Mouse (Mus musculus) adrenal gland, adult 8-10 months (tissue): ENCODE measurements around the gene Cenpt. TPM values are rescaled to one million over a fixed set of nuclear protein-coding genes. Genes with fewer than 3 reads are reported as not detected.

ENCODE experiments used
- DNase-seq: peaks from one replicate; pipeline ENCODE4 v3.0.0; 2022
- total RNA-seq, 4 experiments: library from RNA; stranded (reverse); gene quantifications; 2 replicates each; pipeline ENCODE4 v1.2.4; 2022

Gene Cenpt
- total RNA-seq, 4 experiments from 2014 or later: 6.2 to 9.7 (median 7.3) TPM

DNA sequence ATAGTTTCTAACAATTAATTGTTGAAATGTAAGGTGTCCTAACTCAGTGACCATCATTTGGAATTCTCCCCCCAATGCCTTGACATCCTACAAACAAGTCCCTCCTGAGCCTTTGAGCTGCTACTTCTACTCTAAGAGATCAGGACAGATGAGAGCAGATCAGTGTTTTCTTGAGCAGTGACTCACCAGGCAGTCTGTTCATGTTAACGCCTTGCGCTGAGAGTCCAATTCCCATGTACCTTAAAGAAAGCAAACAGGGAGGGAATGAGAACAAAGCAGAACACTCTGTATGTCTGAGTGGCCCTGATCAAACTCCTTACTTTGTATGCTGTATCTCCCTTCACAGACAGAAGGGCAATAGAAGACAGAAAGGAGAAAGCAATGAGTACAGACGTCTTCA is 47.7 kb downstream of the Cenpt start:
- no peak for DNase-seq

DNA sequence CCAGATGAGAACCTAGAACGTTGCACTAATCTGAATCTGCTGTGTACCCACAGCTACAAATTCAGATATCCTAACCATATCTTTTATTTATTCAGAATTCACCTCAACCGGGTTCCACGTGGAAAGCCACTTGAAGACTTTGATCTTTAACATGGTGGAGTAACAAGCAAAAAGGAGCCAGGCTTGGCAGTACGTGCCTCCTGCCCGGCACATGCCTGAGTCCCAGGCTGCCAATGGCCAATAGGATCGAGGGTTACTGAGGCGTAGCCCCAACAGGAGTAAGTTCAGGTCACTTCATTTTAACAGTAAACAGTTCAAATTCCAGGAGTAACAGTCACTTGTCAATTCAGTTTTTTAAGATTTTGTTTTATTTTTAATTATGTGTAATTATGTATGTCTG is 48.3 kb downstream of the Cenpt start:
- DNase-seq: no peak

DNA sequence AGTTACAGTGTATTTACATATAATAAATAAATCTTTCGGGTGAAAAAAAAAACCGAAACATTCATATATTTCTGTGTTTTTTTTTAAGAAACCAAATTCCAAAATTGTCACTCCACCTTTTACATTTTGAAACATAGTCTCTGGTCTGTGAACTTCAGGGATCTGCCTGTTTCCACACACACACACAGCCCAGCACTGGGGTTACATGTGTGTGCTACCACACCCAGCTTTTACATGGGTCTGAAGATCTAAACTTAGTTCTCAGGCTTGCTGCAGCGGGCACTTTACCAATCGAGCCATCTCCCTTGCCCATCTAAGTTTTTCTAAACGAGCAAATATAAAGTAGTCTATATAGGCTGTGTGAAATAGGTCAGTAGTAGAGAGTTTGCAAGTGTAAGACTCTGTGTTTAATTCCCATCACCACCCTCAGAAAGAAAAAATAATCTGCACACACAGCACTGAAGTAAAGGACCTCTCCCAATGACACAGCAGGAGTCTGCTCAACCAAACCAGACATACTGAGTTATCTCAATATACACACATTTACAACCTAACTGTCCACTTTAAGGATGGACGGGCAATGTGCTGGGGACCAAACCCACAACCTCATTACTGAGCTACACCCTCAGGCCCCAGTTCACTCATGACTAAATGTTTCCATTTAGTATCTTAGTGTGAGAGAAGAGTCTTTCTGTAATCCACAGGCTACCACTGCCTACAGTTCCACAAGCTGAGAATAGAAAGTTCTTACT is 51.7 kb downstream of the Cenpt start:
- DNase-seq: no peak

DNA sequence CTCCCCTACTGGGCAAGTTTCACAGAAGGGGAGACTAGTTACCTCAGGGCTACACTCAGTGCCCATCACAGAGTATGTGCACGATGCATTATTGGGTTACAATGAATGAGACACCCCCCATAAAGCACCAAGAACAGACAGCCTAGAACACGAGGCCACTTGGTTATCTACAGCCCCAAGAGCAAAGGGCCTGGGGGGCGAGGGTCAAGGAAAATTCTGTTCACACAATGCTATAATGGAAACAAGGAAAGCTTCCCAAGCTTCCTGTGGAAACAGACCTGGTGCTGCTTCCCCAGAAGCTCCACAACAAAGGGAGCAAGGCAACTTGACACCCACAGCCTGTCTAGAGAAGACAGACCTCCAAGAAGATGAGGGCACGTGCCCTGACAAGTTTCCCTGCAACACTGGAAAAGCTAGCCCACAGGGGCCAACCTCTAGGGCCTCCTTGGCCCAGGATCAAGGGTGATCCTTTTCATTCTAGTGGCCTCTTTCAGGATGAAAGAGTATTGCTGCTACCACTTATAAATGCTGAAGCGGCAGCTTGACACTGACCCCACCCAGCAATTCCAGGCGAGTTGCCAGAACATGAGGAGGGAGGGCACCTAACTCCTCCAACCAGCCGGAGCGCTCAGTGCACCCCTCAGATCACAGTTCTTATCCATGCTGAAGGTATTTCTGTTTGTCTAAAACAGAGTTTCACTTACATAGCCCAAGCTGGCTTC is 53.8 kb downstream of the Cenpt start:
- DNase-seq: peak; percentile 70

DNA sequence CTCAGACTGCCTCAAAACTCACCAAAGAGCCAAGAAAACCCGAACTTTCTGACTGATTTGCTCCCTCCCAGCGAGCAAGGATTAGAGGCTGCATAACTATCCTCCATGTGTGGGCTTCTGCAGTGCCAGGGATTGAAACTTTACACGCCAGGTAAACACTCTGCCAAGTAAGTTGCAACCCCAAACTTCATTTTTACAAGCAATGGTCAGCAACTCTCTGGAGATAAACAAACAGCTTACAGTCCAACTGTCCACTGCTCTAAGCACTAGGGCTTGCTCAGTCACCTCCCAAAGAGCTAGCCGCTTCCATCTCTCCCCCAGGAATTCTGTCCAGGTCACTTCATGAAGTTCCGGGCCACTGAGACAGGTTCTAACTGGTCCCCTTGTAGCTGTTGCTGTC is 54.7 kb downstream of the Cenpt start:
- DNase-seq: no peak

DNA sequence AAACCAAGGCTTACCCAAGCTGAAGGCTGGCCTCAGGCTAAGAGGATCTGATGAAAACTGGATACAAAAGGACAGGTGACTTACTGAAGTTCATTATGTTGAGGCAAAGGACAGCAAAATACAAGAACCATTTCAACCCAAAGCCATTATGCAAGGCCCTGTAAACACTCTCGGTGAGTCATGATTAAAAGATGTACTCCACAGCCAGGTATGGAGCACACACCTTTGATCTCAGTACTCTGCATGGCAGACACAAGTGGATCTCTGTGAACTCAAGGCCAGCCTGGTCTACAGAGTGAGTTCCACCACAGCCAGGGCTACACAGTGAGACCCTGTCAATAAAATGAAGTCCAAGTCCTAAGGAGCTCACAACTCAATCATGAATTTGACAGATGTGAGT is 57.3 kb downstream of the Cenpt start:
- DNase-seq: no peak

Other genes starting within 250 kb of the Cenpt start
- gene Ripor1, start 248.0 kb downstream of the Cenpt start, total RNA-seq: 10 to 100 TPM; 28.1 to 47.9 (median 37.8) TPM
- gene Ctcf, start 216.7 kb downstream of the Cenpt start, total RNA-seq: 10 to 100 TPM; 61.2 to 79.1 (median 67.7) TPM
- gene Agrp, start 215.9 kb downstream of the Cenpt start, total RNA-seq: 10 to 100 TPM in 1 of 4 experiments, 1 to 10 TPM in 2, under 1 TPM in 1; 0.97 to 11.6 (median 4.2) TPM
- gene Carmil2, start 167.0 kb downstream of the Cenpt start, total RNA-seq: 1 to 10 TPM; 2.1 to 3.9 (median 3.1) TPM
- 10 to 100 TPM; 22.3 to 37.1 (median 29.5) TPM for gene Acd, start 152.2 kb downstream of the Cenpt start, total RNA-seq
- 10 to 100 TPM; 10.7 to 14.2 (median 12.8) TPM for gene Pard6a, start 152.1 kb downstream of the Cenpt start, total RNA-seq
- gene 4933405L10Rik, start 145.6 kb downstream of the Cenpt start, total RNA-seq: not detected
- gene Enkd1, start 145.1 kb downstream of the Cenpt start, total RNA-seq: 1 to 10 TPM; 4.6 to 8.1 (median 5.8) TPM
- gene Gfod2, start 94.6 kb downstream of the Cenpt start, total RNA-seq: 10 to 100 TPM in 2 of 4 experiments, 1 to 10 TPM in 2; 8.9 to 10.9 (median 10.0) TPM
- gene Ranbp10, start 25.9 kb downstream of the Cenpt start, total RNA-seq: 10 to 100 TPM; 25.7 to 30.1 (median 27.3) TPM
- gene Tsnaxip1, start 25.5 kb downstream of the Cenpt start, total RNA-seq: not detected
- gene Thap11, start 1.9 kb upstream of the Cenpt start, total RNA-seq: 10 to 100 TPM; 38.2 to 45.1 (median 43.6) TPM
- 10 to 100 TPM; 28.5 to 37.2 (median 29.0) TPM for gene Nutf2, start 7.3 kb upstream of the Cenpt start, total RNA-seq
- 10 to 100 TPM; 34.1 to 61.1 (median 46.6) TPM for gene Edc4, start 27.6 kb upstream of the Cenpt start, total RNA-seq
- 1 to 10 TPM in 3 of 4 experiments, under 1 TPM in 1; 0.75 to 2.3 (median 1.7) TPM for gene Nrn1l, start 40.3 kb upstream of the Cenpt start, total RNA-seq
- 10 to 100 TPM; 34.1 to 36.1 (median 34.9) TPM for gene Pskh1, start 47.2 kb upstream of the Cenpt start, total RNA-seq
- gene Ctrl, start 80.6 kb upstream of the Cenpt start, total RNA-seq: 1 to 10 TPM in 1 of 4 experiments, under 1 TPM in 2, not detected in 1; 0.78 to 1.8 (median 0.86) TPM
- 100 to 1,000 TPM in 1 of 4 experiments, 10 to 100 TPM in 3; 66.8 to 110 (median 68.4) TPM for gene Psmb10, start 85.2 kb upstream of the Cenpt start, total RNA-seq
- 1 to 10 TPM; 1.1 to 3.1 (median 2.2) TPM for gene Lcat, start 90.1 kb upstream of the Cenpt start, total RNA-seq
- 10 to 100 TPM; 46.2 to 86.2 (median 68.3) TPM for gene Slc12a4, start 112.8 kb upstream of the Cenpt start, total RNA-seq
- not detected for gene Dpep3, start 126.2 kb upstream of the Cenpt start, total RNA-seq
- 10 to 100 TPM; 16.1 to 26.6 (median 22.3) TPM for gene Dus2, start 138.1 kb upstream of the Cenpt start, total RNA-seq
- not detected for gene Dpep2nb, start 152.7 kb upstream of the Cenpt start, total RNA-seq
- gene Ddx28, start 158.6 kb upstream of the Cenpt start, total RNA-seq: 10 to 100 TPM; 17.3 to 19.0 (median 17.9) TPM
- gene Nfatc3, start 205.6 kb upstream of the Cenpt start, total RNA-seq: 10 to 100 TPM; 42.3 to 54.0 (median 43.6) TPM